Mouse (Mus musculus) embryonic fibroblast, embryonic 13.5 days (primary cell): ENCODE data around the gene Hirip3. TPM values are rescaled to one million over a fixed set of nuclear protein-coding genes. Genes with fewer than 3 reads are reported as not detected.
"Not testable (repeated sequence)": the region's sequence is repeated elsewhere in the genome, so short reads cannot be mapped to it uniquely, and the experiment has no call there.

ENCODE experiments used
- H3K27ac ChIP-seq: 2 replicates; pipeline ENCODE4 v1.5.1; 2012; ENCODE audit warnings: low read length, control low read depth, inconsistent platforms; ENCODE audit not compliant: insufficient read depth
- H3K4me1 ChIP-seq: 2 replicates; pipeline ENCODE4 v1.6.1; 2011; ENCODE audit warnings: low read length; ENCODE audit not compliant: control insufficient read depth, insufficient read depth
- H3K4me3 ChIP-seq: 2 replicates; pipeline ENCODE4 v1.5.1; 2011; ENCODE audit warnings: mild to moderate bottlenecking, control low read depth, low read length; ENCODE audit not compliant: insufficient read depth
- CTCF ChIP-seq: IDR thresholded peaks from 2 replicates; pipeline ENCODE4 v1.5.1; 2011; ENCODE audit warnings: mild to moderate bottlenecking, control low read depth, low read length, moderate library complexity, borderline replicate concordance; ENCODE audit not compliant: insufficient read depth
- POLR2A ChIP-seq: IDR thresholded peaks from 2 replicates; pipeline ENCODE4 v1.6.1; 2011; ENCODE audit warnings: low read depth, mild to moderate bottlenecking, control low read depth, low read length, moderate library complexity
- polyA plus RNA-seq: library from polyadenylated mRNA; stranded (reverse); fragments of >200 nt; gene quantifications from 2 replicates; pipeline ENCODE4 v1.2.4, GENCODE M21; 2011; ENCODE audit warnings: low read depth; ENCODE audit not compliant: missing spikeins, insufficient read length

The Hirip3 gene
- polyA plus RNA-seq, 1 experiment: 40.2 TPM

DNA sequence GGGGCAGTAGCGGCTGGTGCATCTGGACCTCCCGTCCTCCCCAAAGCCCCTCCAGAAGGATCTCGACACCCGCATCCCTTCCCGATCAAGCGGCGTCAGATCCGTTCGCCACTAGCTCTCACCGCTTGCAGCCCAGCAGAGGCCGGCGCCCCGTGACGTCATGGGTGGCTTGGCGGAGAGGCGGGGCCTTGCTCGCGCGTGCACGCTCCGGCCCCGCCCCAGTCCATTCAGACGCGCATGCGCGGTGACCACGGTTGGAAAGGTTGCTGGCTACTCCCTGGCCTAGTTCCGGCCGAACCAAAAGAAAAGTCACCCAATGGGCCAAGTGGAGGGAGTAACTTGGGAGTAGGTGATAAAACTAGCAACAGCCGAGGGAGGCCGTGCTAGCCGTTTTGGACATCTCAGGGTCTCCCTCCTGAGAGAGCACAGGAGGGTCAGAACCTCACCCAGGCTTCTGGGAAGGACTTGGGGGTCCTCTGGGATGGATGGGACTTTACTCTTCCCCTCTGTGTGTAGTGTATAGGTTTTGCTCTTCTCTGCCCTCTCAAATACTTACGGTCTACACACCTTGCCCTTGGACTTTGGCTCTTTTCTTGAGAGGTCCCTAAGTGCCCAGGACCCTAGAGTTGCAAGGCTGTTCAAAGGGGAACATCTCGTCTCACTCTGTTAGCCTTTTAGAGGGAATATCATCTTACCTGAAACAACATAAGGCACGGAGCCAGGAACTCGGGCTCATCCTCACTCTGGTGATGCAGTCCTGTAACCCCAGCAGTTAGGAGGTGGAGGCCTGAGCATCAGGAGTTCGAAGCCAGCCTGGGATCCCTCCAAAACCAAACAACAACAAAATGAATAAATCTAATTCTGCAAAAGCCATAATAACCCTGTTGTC, 36.6 kb downstream of the Hirip3 start:
- H3K4me3 ChIP-seq: peak overlapping the region; percentile 71
- no peak overlapping the region for H3K27ac ChIP-seq
- peak; percentile 92 for TF ChIP-seq POLR2A
- TF ChIP-seq CTCF: no peak
- H3K4me1 ChIP-seq: no peaks in the 10 kb centered on the region

- not testable (repeated sequence) for H3K27ac ChIP-seq, H3K4me1 ChIP-seq, H3K4me3 ChIP-seq
These were observed 38.0 kb downstream of the Hirip3 start for GRCm38 (mm10) chr7:126899781-126900180.

DNA sequence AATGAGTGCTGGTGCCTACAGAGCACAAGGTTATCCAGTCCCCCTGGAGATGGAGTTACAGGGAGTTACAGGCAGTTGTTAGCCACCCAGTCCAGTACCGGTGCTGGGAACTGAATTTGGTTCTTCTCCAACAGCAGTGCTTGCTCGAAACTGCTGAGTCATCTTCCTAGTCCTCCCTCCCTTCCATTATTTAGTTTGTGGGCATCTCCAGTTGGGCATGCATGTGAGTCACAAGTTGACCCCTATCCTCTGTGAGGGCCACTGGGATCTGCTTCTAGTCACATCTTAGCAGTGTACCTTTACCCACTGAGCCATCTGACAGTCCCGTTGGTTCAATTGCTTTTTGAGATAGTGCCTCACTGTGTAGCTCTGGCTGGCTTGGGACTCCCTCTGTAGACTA, 43.8 kb downstream of the Hirip3 start:
- Histone ChIP-seq H3K4me1 (no peaks in the 10 kb centered on the region), H3K4me3 (no peak overlapping the region), H3K27ac (no peak overlapping the region)
- no peak for TF ChIP-seq POLR2A

- TF ChIP-seq CTCF (no peak), POLR2A (no peak)
These were observed 53.1 kb downstream of the Hirip3 start for GRCm38 (mm10) chr7:126914844-126915243.

More at GRCm38 (mm10) chr7:126914844-126915243, 53.1 kb downstream of the Hirip3 start:
- H3K4me1 ChIP-seq: no peaks in the 10 kb centered on the region
- H3K4me3 ChIP-seq: no peak overlapping the region
- no peak overlapping the region for H3K27ac ChIP-seq

Other genes with a start within 250 kb of the Hirip3 start
- 179 and 208 TPM in 2 replicates for gene Nupr1, start 231.1 kb upstream of the Hirip3 start, polyA plus RNA-seq
- 17.7 and 30.3 TPM in 2 replicates for gene Sgf29, start 212.7 kb upstream of the Hirip3 start, polyA plus RNA-seq
- gene Sult1a1, start 185.5 kb upstream of the Hirip3 start, polyA plus RNA-seq: 0.95 TPM in 1 of 2 replicates, not detected in the other
- 56.5 and 84.6 TPM in 2 replicates for gene Bola2, start 166.6 kb upstream of the Hirip3 start, polyA plus RNA-seq
- 5.7 and 8.7 TPM in 2 replicates for gene Slx1b, start 166.2 kb upstream of the Hirip3 start, polyA plus RNA-seq
- 1.0 and 6.5 TPM in 2 replicates for gene Coro1a, start 154.2 kb upstream of the Hirip3 start, polyA plus RNA-seq
- gene Mapk3, start 102.4 kb upstream of the Hirip3 start, polyA plus RNA-seq: 132 and 145 TPM in 2 replicates
- 2.8 and 3.6 TPM in 2 replicates for gene Gdpd3, start 95.6 kb upstream of the Hirip3 start, polyA plus RNA-seq
- gene Ypel3, start 85.0 kb upstream of the Hirip3 start, polyA plus RNA-seq: 58.8 and 62.2 TPM in 2 replicates
- gene Tbx6, start 80.5 kb upstream of the Hirip3 start, polyA plus RNA-seq: 0.49 TPM in 1 of 2 replicates, not detected in the other
- gene Ppp4c, start 69.5 kb upstream of the Hirip3 start, polyA plus RNA-seq: 106 and 118 TPM in 2 replicates
- gene Fam57b, start 64.3 kb upstream of the Hirip3 start, polyA plus RNA-seq: 0.37 and 1.2 TPM in 2 replicates
- gene 4930451I11Rik, start 30.3 kb upstream of the Hirip3 start, polyA plus RNA-seq: not detected in 2 replicates
- not detected in 2 replicates for gene Doc2a, start 14.6 kb upstream of the Hirip3 start, polyA plus RNA-seq
- 54.0 and 63.0 TPM in 2 replicates for gene Ino80e, start 405 bp downstream of the Hirip3 start, polyA plus RNA-seq
- 42.0 and 45.4 TPM in 2 replicates for gene Taok2, start 22.7 kb downstream of the Hirip3 start, polyA plus RNA-seq
- gene Tmem219, start 60.9 kb downstream of the Hirip3 start, polyA plus RNA-seq: 30.7 and 33.6 TPM in 2 replicates
- 9.0 and 9.1 TPM in 2 replicates for gene Kctd13, start 66.9 kb downstream of the Hirip3 start, polyA plus RNA-seq
- gene Asphd1, start 87.6 kb downstream of the Hirip3 start, polyA plus RNA-seq: 0.30 TPM in 1 of 2 replicates, not detected in the other
- gene Sez6l2, start 88.6 kb downstream of the Hirip3 start, polyA plus RNA-seq: not detected in 2 replicates
- 134 and 139 TPM in 2 replicates for gene Cdipt, start 113.9 kb downstream of the Hirip3 start, polyA plus RNA-seq
- gene Cdiptos, start 114.1 kb downstream of the Hirip3 start, polyA plus RNA-seq: 1.7 TPM in 1 of 2 replicates, not detected in the other
- 32.2 and 47.6 TPM in 2 replicates for gene Mvp, start 152.6 kb downstream of the Hirip3 start, polyA plus RNA-seq
- 21.7 and 25.6 TPM in 2 replicates for gene Pagr1b, start 154.5 kb downstream of the Hirip3 start, polyA plus RNA-seq
- gene Pagr1a, start 155.4 kb downstream of the Hirip3 start, polyA plus RNA-seq: 14.0 and 14.3 TPM in 2 replicates
- 13.5 and 15.7 TPM in 2 replicates for gene Gm42742, start 159.1 kb downstream of the Hirip3 start, polyA plus RNA-seq
- 3.1 and 15.3 TPM in 2 replicates for gene Prrt2, start 159.2 kb downstream of the Hirip3 start, polyA plus RNA-seq
- 86.9 and 127 TPM in 2 replicates for gene Maz, start 165.1 kb downstream of the Hirip3 start, polyA plus RNA-seq
- gene Kif22, start 180.5 kb downstream of the Hirip3 start, polyA plus RNA-seq: 22.5 and 37.4 TPM in 2 replicates
- gene Zg16, start 225.4 kb downstream of the Hirip3 start, polyA plus RNA-seq: not detected in 2 replicates
- 0.42 and 1.1 TPM in 2 replicates for gene AI467606, start 229.4 kb downstream of the Hirip3 start, polyA plus RNA-seq